Mouse (Mus musculus): Measurements from ENCODE around the gene Asb11. TPM values are rescaled to one million over a fixed set of nuclear protein-coding genes. Genes with fewer than 3 reads are reported as not detected.

The Asb11 gene
- total and polyA plus RNA-seq, 3 experiments: 2.5 to 3.2 TPM; not detected in 1

DNA sequence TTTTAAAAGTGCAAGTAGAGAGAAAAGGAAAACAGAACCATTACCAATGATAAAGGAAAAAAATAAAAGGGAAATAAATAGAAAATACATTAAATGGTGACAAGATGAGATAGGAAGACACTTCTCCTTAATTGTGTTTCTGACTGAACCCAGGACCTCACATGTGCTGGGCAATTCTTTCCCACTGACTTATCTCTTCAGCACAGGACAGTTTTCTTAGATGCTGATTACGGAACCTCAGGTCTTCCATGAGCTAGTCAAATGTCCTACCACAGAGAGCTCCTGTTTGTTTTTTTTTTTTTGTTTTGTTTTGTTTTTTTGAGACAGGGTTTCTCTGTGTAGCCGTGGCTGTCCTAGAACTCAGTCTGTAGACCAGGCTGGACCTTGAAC, 10.9 kb downstream of the Asb11 start:
- peak; percentile 91 for DNase-seq (ENCODE audit: low read depth, low spot score)
- peaks cover 0 to 39% of the 10 kb centered on the region in 2 experiments; a peak in 2 of 4 replicates for H3K36me3 ChIP-seq (ENCODE audit: control insufficient read depth in 1 of 2, insufficient read depth in 2 of 2, low read length in 2 of 2)
- peak overlapping the region; percentile 78 for H3K9ac ChIP-seq (ENCODE audit: control insufficient read depth, low read depth, low read length, poor library complexity, severe bottlenecking)
- no peaks in the 10 kb centered on the region for H3K9me3 ChIP-seq (replicated peaks; ENCODE audit: insufficient read depth, low read length)
- peak overlapping the region; percentile 98 for H3K27ac ChIP-seq (ENCODE audit: control insufficient read depth, low read depth, low read length)
- H3K79me2 ChIP-seq (ENCODE audit: control insufficient read depth, insufficient read depth, low read length, poor library complexity): peaks cover 1% of the 10 kb centered on the region; the same call in 1 of the 2 replicates
- peaks cover 24 to 26% of the 10 kb centered on the region in 2 experiments for H3K4me1 ChIP-seq (ENCODE audit: control insufficient read depth in 1 of 2, insufficient read depth in 2 of 2, low read length in 2 of 2)
- H3K27me3 ChIP-seq (ENCODE audit: control insufficient read depth in 1 of 2, insufficient read depth in 2 of 2, low read length in 2 of 2): no peaks in the 10 kb centered on the region
- peak overlapping the region; percentile 46 to 52 for H3K4me3 ChIP-seq (ENCODE audit: control insufficient read depth in 1 of 2, insufficient read depth in 1 of 2, low read depth in 2 of 2, low read length in 2 of 2)
- TF ChIP-seq CHD1 (IDR thresholded peaks at IDR 0.05; ENCODE audit: low read depth, low read length) (no peak), JUND (IDR thresholded peaks at IDR 0.05; ENCODE audit: low read depth, low read length) (no peak), NRF1 (IDR thresholded peaks at IDR 0.05; ENCODE audit: insufficient read depth, low read depth, low read length, poor library complexity, severe bottlenecking) (no peak), E2F4 (IDR thresholded peaks at IDR 0.05; ENCODE audit: borderline replicate concordance, low read depth, low read length) (no peak), UBTF (IDR thresholded peaks at IDR 0.05; ENCODE audit: borderline replicate concordance, insufficient read depth, low read depth, low read length) (no peak), POLR2AphosphoS2 (IDR thresholded peaks at IDR 0.05; ENCODE audit: low read length) (no peak), RCOR1 (IDR thresholded peaks at IDR 0.05; ENCODE audit: low read depth, low read length) (peak; percentile 68), SMC3 (IDR thresholded peaks at IDR 0.05; ENCODE audit: low read depth, low read length) (no peak), GABPA (IDR thresholded peaks at IDR 0.05; ENCODE audit: low read depth, low read length) (no peak), RAD21 (IDR thresholded peaks at IDR 0.05; ENCODE audit: low read depth, low read length) (no peak), USF2 (IDR thresholded peaks at IDR 0.05; ENCODE audit: borderline replicate concordance in 1 of 2, insufficient read depth in 1 of 2, low read depth in 1 of 2, low read length in 2 of 2) (no peak), NELFE (IDR thresholded peaks at IDR 0.05; ENCODE audit: low read depth, low read length) (no peak), ETS1 (IDR thresholded peaks at IDR 0.05; ENCODE audit: low read depth, low read length) (peak; percentile 96), SIN3A (IDR thresholded peaks at IDR 0.05; ENCODE audit: low read length) (peak; percentile 90), KAT2A (conservative IDR thresholded peaks at IDR 0.05; ENCODE audit: low read depth, low read length) (no peak), MAFK (IDR thresholded peaks at IDR 0.05; ENCODE audit: borderline replicate concordance, low read depth, low read length) (peak; percentile 3; the same call in 1 of the 2 replicates), EP300 (IDR thresholded peaks at IDR 0.05; ENCODE audit: low read depth in 1 of 2, low read length in 2 of 2) (peak; percentile 96 to 98), MAX (IDR thresholded peaks at IDR 0.05; ENCODE audit: low read length) (peak; percentile 77), POLR2AphosphoS5 (IDR thresholded peaks at IDR 0.05; ENCODE audit: borderline replicate concordance, low read depth, low read length) (no peak), MEF2A (IDR thresholded peaks at IDR 0.05; ENCODE audit: extremely low read depth, insufficient replicate concordance, low read depth, low read length, poor library complexity, severe bottlenecking) (no peak), TCF12 (IDR thresholded peaks at IDR 0.05; ENCODE audit: low read depth, low read length) (peak; percentile 96), HCFC1 (IDR thresholded peaks at IDR 0.05; ENCODE audit: low read depth, low read length) (no peak), ZMIZ1 (IDR thresholded peaks at IDR 0.05; ENCODE audit: low read depth, low read length) (no peak), TBP (IDR thresholded peaks at IDR 0.05; ENCODE audit: low read depth, low read length) (no peak), MYC (IDR thresholded peaks at IDR 0.05; ENCODE audit: low read depth, low read length) (peak; percentile 97), POLR2A (IDR thresholded peaks at IDR 0.05; ENCODE audit: control insufficient read depth in 1 of 2, insufficient read depth in 1 of 2, low read depth in 1 of 2, low read length in 2 of 2, poor library complexity in 1 of 2) (no peak), TAL1 (IDR thresholded peaks at IDR 0.05; ENCODE audit: low read length) (peak; percentile 92), ZNF384 (IDR thresholded peaks at IDR 0.05; ENCODE audit: low read depth, low read length) (peak; percentile 89), ZKSCAN1 (IDR thresholded peaks at IDR 0.05; ENCODE audit: low read depth, low read length) (no peak), GATA1 (IDR thresholded peaks at IDR 0.05; ENCODE audit: low read depth, low read length) (peak; percentile 97), ELF1 (IDR thresholded peaks at IDR 0.05; ENCODE audit: low read depth, low read length) (no peak), MYB (IDR thresholded peaks at IDR 0.05; ENCODE audit: low read depth, low read length) (no peak), USF1 (IDR thresholded peaks at IDR 0.05; ENCODE audit: low read depth, low read length) (peak; percentile 49; the same call in 1 of the 2 replicates), MAZ (IDR thresholded peaks at IDR 0.05; ENCODE audit: low read depth, low read length) (no peak), CTCF (IDR thresholded peaks at IDR 0.05 in 2 of 3, conservative IDR thresholded peaks at IDR 0.05 in 1 of 3; ENCODE audit: control insufficient read depth in 1 of 3, insufficient read depth in 1 of 3, low read depth in 2 of 3, low read length in 3 of 3, poor library complexity in 1 of 3, severe bottlenecking in 1 of 3) (no peak), CHD2 (IDR thresholded peaks at IDR 0.05; ENCODE audit: low read length) (no peak), BHLHE40 (IDR thresholded peaks at IDR 0.05; ENCODE audit: borderline replicate concordance, low read depth, low read length) (peak; percentile 87), ZC3H11A (IDR thresholded peaks at IDR 0.05; ENCODE audit: low read depth, low read length) (no peak)
